Mouse (Mus musculus) heart, adult 8-10 months (tissue): Measurements from ENCODE around the gene Me3. TPM values are rescaled to one million over a fixed set of nuclear protein-coding genes. Genes with fewer than 3 reads are reported as not detected.

Experiments
- DNase-seq: peaks from one replicate; pipeline ENCODE4 v3.0.0; 2022; ENCODE audit warnings: low spot score
- total RNA-seq, 4 experiments: library from RNA; stranded (reverse); gene quantifications; 2 replicates each; pipeline ENCODE4 v1.2.4; 2022

Gene Me3
- total RNA-seq, 4 experiments from 2014 or later: 141 to 151 (median 146) TPM

DNA sequence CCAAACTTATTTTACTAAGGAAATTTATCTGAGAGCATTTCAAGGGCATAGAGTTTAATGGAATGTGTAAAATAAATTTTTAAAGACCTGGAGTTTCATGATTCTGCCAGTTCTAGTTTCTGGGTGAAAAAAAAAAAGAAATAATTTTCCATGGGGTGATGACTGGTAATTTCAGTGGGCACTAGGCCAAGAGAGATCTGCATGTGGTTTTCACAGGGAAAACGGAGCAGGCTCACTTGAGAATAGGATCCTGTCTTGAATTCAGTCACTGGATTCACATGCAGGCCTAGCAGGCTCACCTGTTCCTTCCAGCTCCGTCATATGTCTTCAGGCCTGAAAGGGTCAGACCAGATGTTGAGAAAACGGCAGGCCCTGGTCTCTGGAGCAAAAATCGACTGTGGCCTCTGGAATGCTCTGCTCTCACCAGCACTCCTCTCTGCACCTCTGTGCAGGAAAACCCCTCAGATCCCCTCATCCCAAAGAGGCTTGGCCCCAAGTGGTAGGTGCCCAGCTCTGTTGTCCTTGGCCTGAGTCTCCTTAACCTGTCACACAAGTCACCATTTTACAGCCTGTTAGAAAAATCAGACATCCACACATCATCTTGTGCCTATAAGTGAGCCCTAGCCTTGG lies 196.4 kb downstream of the Me3 start:
- DNase-seq: no peak

GRCm38 (mm10) chr7:89829201-89829600 lies 197.0 kb downstream of the Me3 start:
- no peak for DNase-seq

- no peak for DNase-seq
Observed at GRCm38 (mm10) chr7:89833521-89833920, 201.3 kb downstream of the Me3 start.

DNA sequence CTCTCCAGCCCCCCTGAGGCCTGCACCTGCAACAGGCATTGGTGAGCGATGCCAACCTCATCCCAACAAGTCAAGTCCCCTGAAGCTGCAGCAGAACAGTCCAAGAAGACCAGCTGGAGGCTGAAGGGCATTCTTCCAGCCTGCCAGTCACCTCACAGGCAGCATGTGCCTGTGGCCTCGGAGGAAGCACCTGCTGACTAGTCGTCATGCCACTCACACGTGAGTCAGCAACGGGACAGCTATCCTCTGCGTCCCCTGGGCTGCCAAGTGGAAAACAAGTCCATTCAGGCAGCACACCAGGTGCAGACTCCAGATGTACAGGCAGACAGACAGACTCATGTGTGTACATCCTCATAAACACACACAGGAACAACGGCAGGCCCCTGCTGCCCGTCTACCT lies 203.4 kb downstream of the Me3 start:
- no peak for DNase-seq

DNA sequence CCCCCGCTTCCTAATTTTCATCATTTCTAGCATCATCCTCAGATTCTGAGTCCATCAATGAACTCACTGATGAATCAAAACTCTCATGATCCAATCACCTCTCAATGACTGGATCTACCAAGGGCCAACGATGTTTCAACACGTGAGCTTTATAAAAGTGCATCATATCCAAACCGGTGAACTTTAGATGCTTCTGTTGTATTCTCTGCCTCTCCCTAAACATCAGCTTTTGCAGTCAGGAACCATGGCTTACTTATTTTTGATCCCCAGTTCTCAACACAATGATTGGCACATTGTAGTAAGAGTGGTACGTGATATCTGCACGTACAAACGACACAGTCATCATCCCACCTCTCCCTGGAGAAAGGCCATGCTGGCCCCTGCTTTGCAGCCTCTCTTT lies 204.5 kb downstream of the Me3 start:
- DNase-seq: no peak

- peak; percentile 55 for DNase-seq
Observed at GRCm38 (mm10) chr7:89837841-89838240, 205.6 kb downstream of the Me3 start.

GRCm38 (mm10) chr7:89839721-89840120 lies 207.5 kb downstream of the Me3 start:
- DNase-seq: no peak

- DNase-seq: peak; percentile 87
Observed at GRCm38 (mm10) chr7:89841670-89842403, 209.6 kb downstream of the Me3 start.

GRCm38 (mm10) chr7:89842404-89842715 lies 210.2 kb downstream of the Me3 start:
- no peak for DNase-seq

GRCm38 (mm10) chr7:89843121-89843520 lies 210.9 kb downstream of the Me3 start:
- no peak for DNase-seq

DNA sequence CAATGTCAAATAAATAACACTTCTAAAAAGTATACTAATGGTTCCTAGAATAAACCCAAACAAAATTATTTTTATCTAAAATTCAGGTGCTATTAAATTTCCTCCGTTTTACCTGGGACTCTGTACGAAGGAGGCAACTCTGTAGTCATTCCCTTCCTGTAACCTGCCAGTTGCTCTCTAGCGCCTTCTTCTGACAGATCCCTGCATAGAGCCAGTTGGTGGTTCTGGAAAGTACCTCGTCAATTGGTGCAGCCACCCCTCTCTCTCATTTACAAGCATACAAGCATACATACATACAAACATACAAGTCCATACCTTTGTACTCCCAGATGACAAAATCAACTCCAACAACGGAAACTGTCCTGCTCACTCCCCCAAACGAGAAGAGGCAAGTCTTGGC lies 211.3 kb downstream of the Me3 start:
- no peak for DNase-seq

DNA sequence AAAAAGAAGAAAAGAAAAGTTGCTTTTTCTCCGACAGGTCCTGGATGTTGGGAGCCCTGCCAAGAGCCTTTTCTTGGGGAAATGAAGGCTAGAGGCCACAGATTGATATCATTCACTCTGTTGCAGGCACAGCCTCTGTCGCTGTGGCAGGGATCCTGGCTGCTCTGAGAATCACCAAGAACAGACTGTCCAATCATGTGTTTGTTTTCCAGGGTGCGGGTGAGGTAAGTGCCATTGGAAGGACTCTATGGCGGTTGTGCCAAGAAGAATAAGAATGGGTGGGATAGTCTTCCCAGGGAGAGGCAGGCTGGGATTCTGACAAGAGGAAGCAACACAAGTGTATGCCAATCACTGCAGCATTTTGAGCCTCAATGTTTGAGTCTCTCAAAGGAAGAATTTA lies 213.5 kb downstream of the Me3 start:
- DNase-seq: no peak

GRCm38 (mm10) chr7:89850510-89850909 lies 218.3 kb downstream of the Me3 start:
- DNase-seq: peak; percentile 44

DNA sequence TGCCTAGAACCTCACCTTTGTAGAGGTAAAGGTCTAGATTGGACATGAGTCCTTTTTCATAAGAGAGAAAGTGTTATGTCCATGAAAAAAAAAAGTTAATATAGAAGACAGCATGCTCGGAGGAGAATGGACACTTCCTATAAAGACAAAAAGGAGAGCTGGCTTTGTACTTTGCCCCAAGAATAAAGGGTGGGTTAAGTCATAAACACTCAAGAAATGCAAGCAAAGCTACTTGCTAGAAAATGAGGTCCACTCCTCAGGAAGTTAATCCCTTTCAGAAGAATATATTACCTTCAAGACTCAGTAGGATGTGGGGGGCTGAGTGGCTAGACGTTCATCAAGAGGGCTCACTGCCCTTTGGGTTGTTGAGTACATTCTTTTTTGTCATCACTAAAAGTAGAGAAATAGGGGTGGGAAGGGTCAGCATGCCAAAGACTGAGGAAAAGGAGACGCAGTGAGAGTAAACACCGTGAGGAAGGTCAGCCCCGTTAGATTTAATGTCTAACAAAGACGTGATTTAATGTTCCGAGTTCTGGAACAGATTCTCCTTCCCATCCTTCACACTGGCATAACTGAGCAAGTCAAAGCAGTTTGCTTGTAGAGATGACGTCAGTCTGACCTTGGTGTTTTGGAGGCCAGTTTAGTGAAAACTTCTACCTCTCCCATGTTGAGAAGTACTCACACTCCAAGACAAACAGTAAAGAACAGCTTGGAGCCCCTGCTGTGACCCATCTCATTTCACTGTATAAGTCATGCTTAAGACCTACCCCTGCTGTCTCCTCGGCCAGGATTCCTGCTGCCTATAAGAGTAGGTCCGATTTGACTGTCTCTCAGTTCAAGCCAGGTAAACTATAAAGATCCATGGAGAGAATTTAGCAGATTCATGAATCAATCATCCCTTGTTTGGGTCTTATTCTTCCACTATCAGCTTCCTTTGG lies 220.2 kb downstream of the Me3 start:
- DNase-seq: no peak

DNA sequence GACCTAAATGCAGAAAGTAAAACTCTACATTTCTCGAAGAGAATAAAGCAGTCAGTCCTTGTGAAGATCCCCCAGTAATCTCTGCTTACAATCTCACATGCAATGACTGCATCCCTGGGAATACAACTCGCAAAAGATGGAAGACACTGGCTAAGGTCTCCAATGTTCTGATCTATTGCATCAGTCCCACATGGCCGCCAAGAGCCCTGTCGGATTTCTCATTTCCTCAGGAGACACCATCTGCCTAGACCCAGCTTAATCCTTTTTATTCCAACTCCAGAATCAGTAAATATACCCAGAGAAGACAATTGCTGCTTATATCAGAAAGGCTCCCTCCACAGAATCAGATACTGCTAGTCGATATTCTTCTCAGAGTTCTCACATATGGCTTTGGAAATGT lies 220.9 kb downstream of the Me3 start:
- DNase-seq: no peak

- DNase-seq: no peak
Observed at GRCm38 (mm10) chr7:89855196-89855595, 223.0 kb downstream of the Me3 start.

DNA sequence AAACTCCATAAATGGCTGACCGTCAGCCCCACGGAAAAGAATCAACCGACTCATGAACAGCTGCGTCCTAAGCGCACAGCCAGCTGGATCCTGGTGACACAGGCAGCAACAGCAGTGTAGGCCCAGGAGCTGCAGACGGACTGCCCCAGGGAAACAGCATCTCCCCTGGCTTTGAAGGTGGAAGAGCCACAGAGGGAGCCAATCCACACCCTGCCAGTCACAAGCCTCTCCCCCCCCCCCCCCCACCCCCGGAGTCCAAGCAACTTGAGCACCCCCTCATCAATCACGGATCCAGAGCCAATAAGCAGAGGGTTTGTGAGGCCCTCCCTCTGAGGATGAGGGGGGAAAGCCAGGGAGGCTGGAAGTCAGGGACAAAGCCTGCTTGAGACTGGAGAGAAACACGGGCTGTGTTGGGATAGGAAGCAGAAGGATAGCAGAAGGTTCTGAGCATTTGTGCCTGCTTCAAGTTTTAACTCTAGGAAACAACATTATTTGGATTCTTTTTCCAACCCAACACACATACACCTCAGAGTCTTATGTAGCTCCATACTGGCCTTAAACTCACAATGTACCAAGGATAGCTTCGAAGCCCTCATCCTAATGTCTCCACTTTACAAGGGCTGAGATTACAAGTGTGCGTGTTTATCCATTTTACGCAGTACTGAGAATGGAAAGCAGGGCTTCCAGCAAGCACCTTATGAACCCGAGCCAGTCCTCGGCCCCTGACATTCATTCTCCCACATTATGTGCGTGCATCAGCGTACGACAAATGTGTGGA lies 224.4 kb downstream of the Me3 start:
- peak; percentile 25 for DNase-seq

GRCm38 (mm10) chr7:89864769-89865168 lies 232.6 kb downstream of the Me3 start:
- no peak for DNase-seq

GRCm38 (mm10) chr7:89867221-89867620 lies 235.0 kb downstream of the Me3 start:
- no peak for DNase-seq

DNA sequence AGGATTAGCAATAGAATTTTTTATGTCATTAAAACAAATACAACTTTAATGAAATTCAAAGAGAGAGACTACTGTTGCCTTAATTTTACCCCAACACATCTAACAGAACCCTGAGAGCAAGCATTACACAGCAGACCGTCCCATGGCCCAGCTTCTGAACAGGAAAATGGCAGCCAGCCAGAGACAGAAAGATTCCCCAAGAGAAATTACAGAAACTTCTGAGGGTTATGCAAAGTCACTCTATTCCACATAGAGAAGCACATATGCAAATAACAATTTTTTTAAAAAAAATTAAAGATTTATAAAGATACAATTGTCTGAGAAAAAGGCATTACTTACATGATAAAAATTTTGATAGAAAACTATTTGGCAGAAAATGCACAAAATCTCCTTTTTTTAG lies 247.5 kb downstream of the Me3 start:
- peak; percentile 30 for DNase-seq

DNA sequence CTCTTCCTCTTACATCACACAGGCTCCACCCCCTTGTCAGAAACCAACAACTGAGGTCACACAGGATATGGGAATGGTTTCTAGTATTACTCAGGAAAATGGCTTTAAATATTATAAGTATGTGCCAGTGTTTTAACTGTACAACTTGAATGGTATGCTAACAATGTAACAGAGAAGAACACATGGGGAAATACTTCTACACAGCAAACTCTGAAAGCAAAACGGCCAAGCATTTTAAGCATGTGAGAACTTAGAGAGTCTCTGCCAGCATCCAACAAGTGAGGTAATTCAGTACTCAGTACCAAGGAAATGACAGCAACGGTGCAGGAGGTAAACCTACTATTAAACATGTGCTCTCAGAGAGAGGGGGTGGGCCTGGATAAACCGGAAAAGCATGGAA lies 252.4 kb downstream of the Me3 start:
- DNase-seq: no peak

DNA sequence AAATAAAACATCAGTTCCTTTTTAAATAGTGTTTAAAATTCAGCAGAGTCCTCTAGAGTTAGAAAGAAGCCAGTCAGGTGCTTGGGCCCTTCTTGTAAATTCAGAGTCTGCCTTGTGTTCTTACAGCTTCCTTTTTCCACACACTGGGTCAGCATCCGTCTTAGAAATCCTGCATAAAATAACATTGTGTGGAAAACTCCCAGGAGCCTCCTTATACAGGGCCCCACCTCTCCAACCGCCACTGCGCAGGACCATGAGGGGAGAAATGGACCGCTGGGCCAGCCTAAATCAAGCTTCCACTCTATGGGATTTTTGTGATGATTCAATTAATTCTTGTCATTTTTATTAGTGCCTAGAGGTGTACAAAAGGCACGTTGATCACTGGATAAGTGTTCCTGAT lies 259.2 kb downstream of the Me3 start:
- DNase-seq: no peak
